Mouse (Mus musculus): ENCODE results near the gene Stim1.
"Not testable (repeated sequence)": the region's sequence is repeated elsewhere in the genome, so short reads cannot be mapped to it uniquely, and the experiment has no call there.

Gene Stim1

GRCm38 (mm10) chr7:102249531-102249895 lies 18.1 kb upstream of the Stim1 start:
- peak; percentile 84 for DNase-seq (ENCODE audit: low read depth, low spot score)

- DNase-seq (ENCODE audit: low read depth, low spot score): peak; percentile 87
Measured at GRCm38 (mm10) chr7:102249896-102250630, 17.5 kb upstream of the Stim1 start.

- DNase-seq (ENCODE audit: low read depth, low spot score): peak; percentile 95
Measured at GRCm38 (mm10) chr7:102250631-102251214, 16.9 kb upstream of the Stim1 start.

GRCm38 (mm10) chr7:102253631-102254030 lies 14.0 kb upstream of the Stim1 start:
- no peak for DNase-seq (ENCODE audit: low read depth, low spot score)

GRCm38 (mm10) chr7:102255954-102256353 lies 11.7 kb upstream of the Stim1 start, which contains the start of gene Rhog:
Gene Rhog, minus strand, starts transcription at chr7:102256054.
- DNase-seq (ENCODE audit: low read depth, low spot score): no peak

- no peak for DNase-seq (ENCODE audit: low read depth, low spot score)
Measured at GRCm38 (mm10) chr7:102256636-102257035, 11.0 kb upstream of the Stim1 start.

GRCm38 (mm10) chr7:102258189-102258588 lies 9.4 kb upstream of the Stim1 start:
- peak; percentile 83 for DNase-seq (ENCODE audit: low read depth, low spot score)

- DNase-seq (ENCODE audit: low read depth, low spot score): no peak
Measured at GRCm38 (mm10) chr7:102258753-102259152, 8.9 kb upstream of the Stim1 start.

- DNase-seq (ENCODE audit: low read depth, low spot score): no peak
Measured at GRCm38 (mm10) chr7:102259716-102260479, 7.7 kb upstream of the Stim1 start.

GRCm38 (mm10) chr7:102260518-102260917 lies 7.1 kb upstream of the Stim1 start:
- no peak for DNase-seq (ENCODE audit: low read depth, low spot score)

GRCm38 (mm10) chr7:102263020-102263419 lies 4.6 kb upstream of the Stim1 start:
- no peak for DNase-seq (ENCODE audit: low read depth, low spot score)

GRCm38 (mm10) chr7:102266021-102266400 lies 1.6 kb upstream of the Stim1 start:
- DNase-seq (ENCODE audit: low read depth, low spot score): not testable (repeated sequence)

- DNase-seq (ENCODE audit: low read depth, low spot score): peak; percentile 95
Measured at GRCm38 (mm10) chr7:102266401-102267042, 1.1 kb upstream of the Stim1 start.

- peak; percentile 95 for DNase-seq (ENCODE audit: low read depth, low spot score)
Measured at GRCm38 (mm10) chr7:102267113-102267579, 460 bp upstream of the Stim1 start.

- DNase-seq (ENCODE audit: low read depth, low spot score): no peak
Measured at GRCm38 (mm10) chr7:102268395-102268748, 766 bp downstream of the Stim1 start.

- no peak for DNase-seq (ENCODE audit: low read depth, low spot score)
Measured at GRCm38 (mm10) chr7:102272422-102272948, 4.9 kb downstream of the Stim1 start.

- DNase-seq (ENCODE audit: low read depth, low spot score): no peak
Measured at GRCm38 (mm10) chr7:102281403-102281802, 13.8 kb downstream of the Stim1 start.

- DNase-seq (ENCODE audit: low read depth, low spot score): no peak
Measured at GRCm38 (mm10) chr7:102282261-102282660, 14.7 kb downstream of the Stim1 start.

GRCm38 (mm10) chr7:102289466-102289865 lies 21.9 kb downstream of the Stim1 start:
- no peak for DNase-seq (ENCODE audit: low read depth, low spot score)

- no peak for DNase-seq (ENCODE audit: low read depth, low spot score)
Measured at GRCm38 (mm10) chr7:102292228-102292627, 24.6 kb downstream of the Stim1 start.

GRCm38 (mm10) chr7:102293234-102293633 lies 25.6 kb downstream of the Stim1 start:
- DNase-seq (ENCODE audit: low read depth, low spot score): no peak

- no peak for DNase-seq (ENCODE audit: low read depth, low spot score)
Measured at GRCm38 (mm10) chr7:102300761-102301160, 33.2 kb downstream of the Stim1 start.
